Mouse (Mus musculus) splenic B cell, adult 2 months (primary cell): ENCODE measurements at regions not wholly inside any gene's neighbourhood (a gene's known extent, or its start where the extent isn't known, plus 50 kb on each side); places are given as distances from the start of the nearest gene placed in this dataset.

Source experiments
- DNase-seq: peaks from one replicate; pipeline ENCODE4 v3.0.0-alpha.2; 2011; ENCODE audit warnings: low read depth, low spot score
- H3K27me3 ChIP-seq: 2 replicates; pipeline ENCODE4 v1.6.1; 2012; ENCODE audit warnings: mild to moderate bottlenecking, low read length, moderate library complexity, mixed read lengths; ENCODE audit not compliant: control insufficient read depth, poor library complexity, insufficient read depth, severe bottlenecking
- H3K36me3 ChIP-seq: 2 replicates; pipeline ENCODE4 v1.6.1; 2012; ENCODE audit warnings: mild to moderate bottlenecking, low read length, moderate library complexity, mixed read lengths; ENCODE audit not compliant: control insufficient read depth, poor library complexity, insufficient read depth, severe bottlenecking

DNA sequence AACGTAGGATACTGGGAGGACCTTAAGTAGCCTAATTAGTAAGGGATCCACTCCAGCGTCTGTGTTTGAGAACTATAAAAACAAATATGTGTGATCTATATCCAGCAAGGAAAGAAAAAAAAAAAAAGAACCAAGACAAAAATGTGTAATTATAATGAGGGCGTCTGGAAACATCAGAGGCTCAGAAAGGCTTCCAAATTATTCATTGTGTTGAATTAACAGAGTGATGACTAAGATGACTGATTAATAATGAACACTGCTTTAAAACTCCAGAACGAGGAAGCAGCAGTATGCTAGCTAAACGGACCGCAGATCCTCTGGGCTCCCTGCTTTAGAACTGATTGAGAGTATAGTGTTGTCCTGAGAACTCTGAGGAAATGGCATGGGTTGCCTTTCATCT, 421.0 kb downstream of the Sorl1 start:
- DNase-seq, result no peak
- no peaks in the 10 kb centered on the region for H3K36me3 ChIP-seq
- H3K27me3 ChIP-seq, result no peaks in the 10 kb centered on the region

DNA sequence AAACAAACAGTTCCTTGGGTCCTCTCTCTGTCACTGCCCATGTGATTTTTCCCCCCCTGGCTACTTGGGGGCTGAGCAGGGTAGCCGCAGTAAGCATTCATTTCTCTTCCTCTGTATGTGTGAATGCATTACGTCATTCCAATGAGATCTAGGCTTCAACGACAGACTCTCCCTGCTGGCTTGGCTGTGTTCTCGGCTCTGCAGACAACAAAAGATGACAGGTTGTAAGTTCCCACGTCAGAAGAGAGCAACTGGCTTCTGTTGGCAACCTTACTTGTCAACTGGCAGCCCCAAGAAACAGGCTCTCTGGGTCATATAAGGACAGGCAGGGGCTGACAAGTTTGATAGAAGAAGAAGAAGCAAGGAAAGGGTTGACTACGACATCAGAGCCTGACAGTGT, 423.4 kb downstream of the Sorl1 start:
- DNase-seq, result no peak
- Histone ChIP-seq H3K27me3 (no peaks in the 10 kb centered on the region), H3K36me3 (no peaks in the 10 kb centered on the region)

DNA sequence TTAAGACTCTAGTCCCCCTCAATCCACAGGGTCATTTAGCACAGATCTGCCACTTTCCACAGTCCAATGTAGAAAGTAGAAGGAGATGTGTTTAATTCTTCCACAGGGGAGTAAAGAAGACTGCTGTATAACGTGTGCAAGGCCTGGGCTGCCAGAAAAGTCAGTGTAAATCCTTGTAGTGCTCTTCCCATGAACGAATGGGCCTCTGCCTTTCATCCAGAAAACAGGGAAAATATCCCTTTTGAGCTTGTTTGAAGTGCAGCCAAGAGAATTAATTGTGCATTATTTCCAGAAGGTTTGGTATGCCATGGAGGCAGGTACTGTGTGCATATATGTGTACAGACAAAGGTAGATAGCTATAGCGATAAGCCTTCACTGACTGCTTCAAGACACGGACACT, 425.1 kb downstream of the Sorl1 start:
- Histone ChIP-seq H3K27me3 (no peaks in the 10 kb centered on the region), H3K36me3 (no peaks in the 10 kb centered on the region)
- DNase-seq, result no peak

DNA sequence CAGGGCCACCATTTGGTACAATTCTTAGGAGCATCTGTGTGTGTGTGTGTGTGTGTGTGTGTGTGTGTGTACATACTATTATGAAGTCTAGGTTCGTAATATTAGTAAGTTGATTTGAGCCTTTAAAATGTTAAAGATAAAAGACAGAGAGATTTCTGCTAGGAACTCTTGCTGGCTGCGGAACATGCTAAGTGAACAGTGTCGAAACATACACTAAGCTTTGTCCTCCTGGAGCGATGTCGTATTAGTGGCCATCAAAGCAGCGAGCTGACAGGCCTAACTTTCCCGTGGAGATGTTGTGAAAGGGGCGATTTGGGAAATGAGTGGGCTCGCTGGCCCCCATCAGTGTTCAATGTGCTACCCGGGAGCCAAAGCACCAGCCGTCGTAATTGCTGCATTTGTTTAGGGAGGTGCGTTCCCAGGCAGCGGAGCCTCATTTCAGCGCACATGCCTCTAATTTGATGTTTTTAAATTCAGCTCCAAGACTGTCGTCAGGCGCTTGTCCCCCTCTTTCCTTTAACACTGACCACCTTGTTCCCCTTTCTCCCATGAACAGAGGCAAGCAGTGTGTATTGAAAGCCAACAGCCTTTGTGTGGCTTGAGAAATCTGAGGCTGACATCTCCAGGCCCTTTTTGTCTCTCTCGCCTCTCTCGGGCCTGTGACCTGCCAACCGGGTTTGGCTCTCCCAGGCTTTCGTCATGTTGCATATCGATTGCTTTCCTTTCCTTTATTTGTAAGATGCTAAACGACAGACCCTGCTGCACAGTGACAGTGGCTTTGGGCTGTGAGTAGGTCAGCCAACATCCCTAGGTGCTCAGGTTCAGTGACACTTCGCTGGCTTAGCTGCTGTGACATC, 426.3 kb downstream of the Sorl1 start:
- no peaks in the 10 kb centered on the region for H3K36me3 ChIP-seq
- DNase-seq, result no peak
- H3K27me3 ChIP-seq, result no peaks in the 10 kb centered on the region

DNA sequence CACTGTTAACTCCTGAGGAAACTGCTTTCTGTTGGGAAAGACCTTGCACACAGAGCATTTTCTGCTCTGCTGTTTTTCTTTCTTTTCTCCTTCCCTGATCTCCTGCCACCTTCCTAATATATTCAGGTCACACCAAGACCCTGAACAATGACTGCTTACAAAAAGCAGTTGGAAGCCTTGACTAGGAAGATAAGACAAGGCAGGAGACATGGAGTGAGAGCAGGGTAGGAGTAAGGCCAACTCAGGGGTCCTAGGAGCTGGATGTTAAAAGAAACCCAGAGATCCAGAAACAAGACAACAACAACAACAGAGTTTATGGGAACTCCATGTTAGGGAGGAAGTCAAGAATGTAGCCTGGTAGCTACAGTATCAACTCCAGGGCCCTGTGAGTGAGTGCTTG, 426.9 kb downstream of the Sorl1 start:
- Histone ChIP-seq H3K27me3 (no peaks in the 10 kb centered on the region), H3K36me3 (no peaks in the 10 kb centered on the region)
- no peak for DNase-seq

DNA sequence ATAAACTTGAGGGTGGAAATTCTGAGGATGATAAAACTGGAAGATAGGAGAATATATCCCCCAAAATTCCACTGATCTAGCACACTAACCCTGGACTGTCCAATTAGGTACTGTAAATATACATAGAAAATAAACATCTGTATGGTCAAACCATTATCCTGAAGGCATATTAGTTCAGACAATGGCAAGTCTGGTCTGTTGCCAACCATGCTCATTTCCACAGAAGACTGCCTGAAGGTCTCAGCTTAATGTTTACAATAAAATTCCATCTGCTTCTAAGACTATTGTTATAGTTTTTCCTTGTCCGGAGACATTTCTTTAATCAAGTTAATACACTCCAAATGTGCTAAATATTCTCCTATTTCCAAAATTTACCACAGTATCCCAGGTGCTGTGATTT, 441.2 kb downstream of the Sorl1 start:
- Histone ChIP-seq H3K27me3 (no peaks in the 10 kb centered on the region), H3K36me3 (no peaks in the 10 kb centered on the region)
- no peak for DNase-seq

DNA sequence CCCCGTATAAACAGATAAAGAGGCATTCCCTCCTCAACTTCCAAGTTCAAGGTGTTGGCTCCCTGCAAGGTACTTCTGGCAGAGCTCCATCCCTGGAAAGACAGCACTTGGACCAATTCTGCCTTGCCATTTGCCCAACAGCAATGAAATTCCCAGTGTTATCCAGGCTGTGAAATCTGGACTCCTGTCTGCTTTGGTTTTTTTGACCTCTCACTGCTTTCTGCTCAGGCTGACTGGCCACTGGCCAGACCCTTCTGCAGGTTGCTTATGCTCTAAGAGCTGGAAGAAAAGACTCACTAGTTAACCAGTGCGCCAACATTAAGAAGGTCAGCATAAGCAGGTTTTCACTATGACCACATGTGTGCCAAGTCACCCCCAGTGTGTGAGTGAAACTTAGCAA, 448.4 kb downstream of the Sorl1 start:
- Histone ChIP-seq H3K27me3 (no peaks in the 10 kb centered on the region), H3K36me3 (no peaks in the 10 kb centered on the region)
- no peak for DNase-seq

DNA sequence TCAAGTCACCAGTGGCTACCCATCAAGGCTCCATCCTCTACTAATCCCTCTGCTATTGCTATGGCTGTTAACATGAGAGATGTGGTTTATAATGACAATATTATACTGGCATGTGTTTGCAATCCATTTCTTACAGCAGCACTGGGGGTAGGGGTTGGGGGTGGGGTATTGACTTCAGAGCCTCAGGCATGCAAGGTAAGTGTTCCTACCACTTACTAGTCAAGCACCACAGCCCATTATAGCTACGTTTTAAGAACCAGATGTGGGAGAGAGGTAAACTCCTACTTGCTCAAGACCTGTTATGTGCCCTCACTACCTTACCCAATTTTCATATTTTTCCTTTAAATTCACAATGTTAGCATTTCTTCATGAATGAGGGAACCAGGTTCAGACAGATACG, 451.1 kb downstream of the Sorl1 start:
- DNase-seq, result no peak
- Histone ChIP-seq H3K27me3 (no peaks in the 10 kb centered on the region), H3K36me3 (no peaks in the 10 kb centered on the region)

DNA sequence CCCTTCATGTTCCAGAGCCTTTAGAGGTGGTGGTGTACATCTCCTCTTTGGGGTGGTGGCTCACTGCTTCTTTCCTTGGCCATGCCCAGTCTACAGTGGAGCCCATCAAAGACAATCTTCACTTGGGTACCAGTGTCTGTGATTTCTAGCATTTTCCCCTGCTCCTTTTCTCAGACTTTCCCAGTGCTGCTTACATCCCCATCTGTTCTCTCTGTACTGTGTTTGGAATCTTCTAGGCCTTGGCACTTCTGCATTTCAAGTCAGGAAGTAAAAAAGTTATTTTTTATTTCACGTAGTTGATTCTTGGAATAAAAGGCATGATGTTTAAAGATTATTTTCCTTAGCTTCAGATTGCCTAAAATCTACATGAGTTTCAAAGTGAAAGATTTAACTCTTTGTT, 455.4 kb downstream of the Sorl1 start:
- DNase-seq, result no peak
- no peaks in the 10 kb centered on the region for H3K27me3 ChIP-seq
- H3K36me3 ChIP-seq, result no peaks in the 10 kb centered on the region

DNA sequence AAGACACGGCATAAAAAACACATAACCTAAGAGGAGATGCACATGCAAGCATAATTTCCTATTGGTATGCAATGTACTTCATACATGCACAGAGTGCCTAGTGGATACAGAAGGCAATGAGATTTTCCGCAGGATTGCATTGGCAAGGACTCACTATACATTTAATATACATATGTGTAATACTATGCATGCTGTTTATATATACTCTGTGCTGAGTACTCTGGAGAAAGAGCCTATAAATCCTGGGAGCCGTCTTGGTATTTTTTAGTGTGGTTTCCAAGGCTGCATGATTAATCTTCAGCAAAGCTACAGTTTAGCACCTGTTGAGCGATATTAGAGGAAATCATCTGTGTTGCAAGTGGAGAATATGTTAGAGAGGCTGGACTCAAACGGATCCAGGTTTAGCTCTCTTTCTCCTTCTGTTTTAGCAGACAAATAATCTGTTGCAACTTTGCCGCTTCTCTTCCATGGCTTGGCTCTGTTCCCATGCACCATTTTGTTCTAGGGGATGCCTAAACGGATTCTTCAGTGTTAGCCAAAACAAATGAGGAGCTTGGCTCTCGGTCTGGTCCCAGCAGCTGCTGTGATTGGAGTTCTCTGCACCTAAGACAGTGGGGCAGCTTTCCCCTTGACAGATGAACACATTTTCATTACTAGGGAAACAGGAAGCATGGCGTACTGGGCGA, 459.0 kb downstream of the Sorl1 start:
- no peaks in the 10 kb centered on the region for H3K27me3 ChIP-seq
- no peak for DNase-seq
- no peaks in the 10 kb centered on the region for H3K36me3 ChIP-seq

DNA sequence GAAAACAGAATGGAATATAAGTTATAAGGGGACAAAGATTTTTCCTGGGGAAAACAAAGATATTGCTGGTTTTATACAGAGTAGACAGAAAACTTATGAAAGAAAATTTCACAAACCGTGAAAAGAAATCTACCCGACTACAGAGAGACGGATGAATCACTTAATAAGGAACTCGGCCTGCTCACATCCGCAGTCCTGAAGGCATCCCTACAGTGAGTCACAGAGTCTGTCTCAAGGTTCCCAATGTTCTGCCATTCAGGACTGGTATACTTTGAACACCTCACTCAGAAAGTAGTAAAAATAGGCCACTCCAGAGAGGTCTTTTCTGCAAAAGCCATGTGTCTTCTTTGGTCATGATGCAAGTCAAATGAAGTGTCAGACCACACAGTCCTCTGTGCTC, 463.5 kb downstream of the Sorl1 start:
- DNase-seq, result no peak
- Histone ChIP-seq H3K27me3 (no peaks in the 10 kb centered on the region), H3K36me3 (no peaks in the 10 kb centered on the region)

DNA sequence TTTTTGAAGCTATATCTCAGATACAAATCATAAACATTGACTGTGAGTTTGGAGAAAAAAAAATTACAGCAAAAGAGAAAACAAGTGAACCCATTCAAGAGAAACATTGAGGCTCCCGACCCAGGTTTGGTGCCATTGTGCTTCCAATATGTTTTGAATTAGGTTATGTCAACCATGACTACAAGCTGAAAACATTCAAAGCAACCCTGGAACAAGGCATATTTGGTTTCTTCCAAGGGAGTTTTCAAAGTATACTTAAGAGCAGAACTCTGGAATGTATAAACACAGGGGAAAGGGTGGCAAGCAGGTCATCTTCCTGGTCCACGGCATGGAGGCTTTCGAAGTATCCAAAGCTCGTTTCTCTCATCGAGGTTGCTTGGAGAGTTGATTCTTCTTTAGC, 464.1 kb downstream of the Sorl1 start:
- no peak for DNase-seq
- no peaks in the 10 kb centered on the region for H3K27me3 ChIP-seq
- H3K36me3 ChIP-seq, result no peaks in the 10 kb centered on the region

DNA sequence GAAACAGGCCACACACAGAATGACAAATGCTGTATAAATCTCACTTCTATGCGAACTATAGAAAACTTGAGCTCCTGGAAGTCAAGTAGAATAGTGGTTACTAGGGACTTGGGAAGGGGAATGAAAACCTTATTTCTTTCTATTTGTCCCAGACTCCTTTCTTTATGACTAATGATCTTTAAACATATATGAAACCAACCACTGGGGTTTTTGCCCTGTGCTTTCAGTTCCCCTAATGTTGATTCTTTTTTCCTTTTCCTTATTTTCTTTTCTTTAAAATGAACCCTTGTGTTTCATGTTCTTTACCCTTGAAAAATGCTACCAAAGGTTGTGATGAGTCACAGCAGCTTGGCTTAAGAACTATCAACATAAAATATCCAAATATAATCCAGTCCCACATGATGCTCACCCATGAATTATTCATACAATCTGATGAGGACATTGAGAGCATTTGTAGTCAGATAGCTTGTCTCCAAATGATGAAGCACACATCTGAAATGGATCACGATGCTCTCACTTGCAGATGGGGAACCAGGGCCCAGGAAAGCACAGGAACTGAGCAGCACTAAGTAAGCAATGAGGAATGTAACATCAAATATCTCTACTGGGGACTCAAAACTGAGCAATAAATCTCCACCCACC, 470.2 kb upstream of the Ubash3b start:
- H3K36me3 ChIP-seq, result no peaks in the 10 kb centered on the region
- DNase-seq, result no peak
- H3K27me3 ChIP-seq, result no peaks in the 10 kb centered on the region

DNA sequence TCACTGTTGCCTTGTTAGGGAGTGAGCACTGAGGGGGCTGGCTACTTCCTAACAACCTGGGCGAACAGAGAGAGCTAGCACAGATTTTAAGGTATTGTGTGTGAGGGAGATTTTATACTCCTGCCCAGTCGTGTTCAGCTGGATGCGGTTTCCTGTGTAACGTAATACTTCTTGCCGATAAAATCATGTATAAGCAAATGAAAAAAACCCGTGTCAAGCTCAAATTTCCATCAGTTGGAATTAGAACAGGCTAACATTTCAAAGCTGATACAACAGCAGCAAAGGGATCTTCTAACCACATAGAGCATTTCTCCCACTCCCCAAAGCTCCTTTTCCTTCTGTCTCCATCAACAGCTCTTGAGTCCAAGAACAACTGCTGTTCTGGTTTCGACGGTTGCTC, 459.8 kb upstream of the Ubash3b start:
- H3K36me3 ChIP-seq, result no peaks in the 10 kb centered on the region
- no peak for DNase-seq
- H3K27me3 ChIP-seq, result no peaks in the 10 kb centered on the region

DNA sequence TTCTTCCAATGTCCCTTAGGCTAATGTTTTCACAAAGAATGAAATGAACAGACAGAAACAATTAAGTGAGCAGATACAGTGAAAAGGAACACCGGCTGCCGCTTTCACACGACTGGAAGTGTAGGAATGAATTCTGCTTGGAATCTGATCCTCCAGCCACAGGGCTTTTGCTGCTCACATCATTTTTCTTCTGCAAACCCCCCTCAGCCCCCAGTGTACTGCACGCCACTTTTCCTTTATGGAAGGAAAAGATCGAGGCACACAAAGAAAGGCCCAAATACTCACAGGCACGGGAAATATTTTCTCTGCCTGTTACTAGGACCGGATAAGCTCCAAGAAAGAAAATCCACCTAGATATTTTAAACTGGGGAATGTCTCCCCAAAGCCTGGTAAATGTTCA, 452.5 kb upstream of the Ubash3b start:
- no peak for DNase-seq
- no peaks in the 10 kb centered on the region for H3K27me3 ChIP-seq
- no peaks in the 10 kb centered on the region for H3K36me3 ChIP-seq
